Mouse (Mus musculus) left cerebral cortex, postnatal 14 days (tissue): Measurements from ENCODE around the gene Doxl2. TPM values are rescaled to one million over a fixed set of nuclear protein-coding genes. Genes with fewer than 3 reads are reported as not detected.
"Not testable (repeated sequence)": the region's sequence is repeated elsewhere in the genome, so short reads cannot be mapped to it uniquely, and the experiment has no call there.

Source experiments
- DNase-seq, 2 experiments: peaks; one replicate each; pipeline ENCODE4 v3.0.0; 2021 to 2022; ENCODE audit warnings: low spot score in 2 of 2, mixed read lengths in 1 of 2
- intact Hi-C: fragments of 180-260 bp; cut with DNase I; formaldehyde crosslinking; loops from one replicate; pipeline ENCODE4 v1.15.1; 2025
- long read RNA-seq, 2 experiments: library from polyadenylated mRNA; stranded (forward); transcript quantifications; one replicate each; pipeline ENCODE4 v2.0.0; 2021
- total RNA-seq, 2 experiments: library from RNA; stranded (reverse); gene quantifications; 2 replicates each; pipeline ENCODE4 v1.2.3; 2021

Gene Doxl2
- total RNA-seq = not detected
- long read RNA-seq, experiment 1 = 0 reads
- long read RNA-seq, experiment 2 = 0 reads

DNA sequence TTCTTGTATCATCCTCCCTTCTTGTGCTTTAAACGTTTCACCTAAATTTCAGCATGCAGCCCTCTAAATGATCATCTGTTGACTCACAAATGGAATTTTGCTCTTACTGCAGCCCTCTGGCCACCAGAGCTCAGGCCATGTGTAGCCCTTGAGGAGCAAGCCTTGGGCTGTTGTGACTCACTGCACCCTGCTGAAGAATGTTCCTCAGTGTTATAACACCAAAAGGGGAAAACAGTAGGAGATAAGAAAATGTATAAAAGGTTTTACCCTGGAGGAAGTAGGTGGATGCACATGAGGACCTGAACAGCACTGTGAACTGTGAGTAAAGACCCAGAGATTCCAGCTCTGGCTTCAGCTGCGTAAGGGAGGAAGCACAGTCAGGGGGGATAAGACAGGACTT lies at the start of gene Doxl2:
TSS of gene Doxl2 (plus strand) at position 301 of the 400 bp plus-strand sequence.
- intact Hi-C loops = no loop called here
- no peak for DNase-seq

DNA sequence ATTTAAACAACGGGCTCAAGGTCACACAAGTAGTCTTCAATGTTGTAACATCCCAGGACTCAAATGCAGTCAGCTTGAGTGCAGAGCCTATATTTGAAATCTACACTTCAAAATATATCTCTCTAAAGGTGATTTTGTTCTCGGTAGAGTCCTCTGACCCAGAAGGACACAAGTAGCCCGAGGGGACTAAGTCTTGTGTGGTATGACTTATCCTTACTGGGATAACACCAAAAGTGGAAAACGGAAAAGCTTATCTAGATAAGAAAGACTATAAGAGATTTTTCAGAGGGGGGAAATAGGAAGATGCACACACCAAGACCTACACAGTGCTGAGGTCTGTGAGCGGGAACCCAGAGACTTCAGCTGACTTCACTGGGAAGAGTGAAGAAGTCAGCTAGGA lies 45.2 kb upstream of the Doxl2 start, which contains the start of gene 1600015I10Rik:
TSS of gene 1600015I10Rik (plus strand) at position 301 of the 400 bp plus-strand sequence.
- no peak for DNase-seq
- intact Hi-C loops = no loop called here

DNA sequence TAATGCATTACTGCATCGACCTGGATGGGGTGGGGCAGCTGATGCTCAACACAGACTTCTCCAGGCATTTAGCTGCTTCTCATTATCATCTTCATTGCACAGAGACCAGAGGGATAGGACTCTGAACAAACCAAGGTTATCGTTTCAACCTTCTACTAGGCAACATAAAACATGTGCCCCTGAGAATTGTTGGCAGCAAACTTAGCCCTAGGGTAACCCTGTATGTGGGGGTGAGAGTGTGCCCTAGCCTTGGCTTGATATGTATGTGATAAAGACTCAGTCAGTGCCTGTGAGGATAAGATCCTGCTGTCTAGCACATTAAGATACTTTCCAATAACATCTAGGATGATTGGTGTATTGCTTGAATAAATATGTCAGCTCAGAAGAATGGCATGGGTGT lies 25.2 kb upstream of the Doxl2 start:
- DNase-seq = no peak
- intact Hi-C loops = no loop called here

DNA sequence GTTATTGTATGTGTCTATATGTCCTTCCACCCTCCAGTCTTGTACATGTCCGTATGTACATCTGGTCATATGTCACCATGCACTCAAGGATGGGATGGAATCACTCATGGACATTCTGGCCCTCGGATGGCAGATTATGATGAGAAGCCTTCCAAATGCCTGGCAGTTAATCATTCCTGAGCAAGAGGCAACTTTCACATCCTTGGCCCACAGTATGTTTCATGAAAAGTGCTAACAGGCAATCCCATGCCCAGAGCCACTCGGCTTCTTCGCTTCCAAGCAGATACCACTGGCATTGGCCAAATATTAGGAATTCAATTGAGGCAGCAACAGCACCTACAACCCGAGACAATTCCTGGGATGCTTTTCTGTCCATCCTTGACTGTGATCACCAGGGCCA lies 24.1 kb upstream of the Doxl2 start:
- intact Hi-C loops = no loop called here
- no peak for DNase-seq

DNA sequence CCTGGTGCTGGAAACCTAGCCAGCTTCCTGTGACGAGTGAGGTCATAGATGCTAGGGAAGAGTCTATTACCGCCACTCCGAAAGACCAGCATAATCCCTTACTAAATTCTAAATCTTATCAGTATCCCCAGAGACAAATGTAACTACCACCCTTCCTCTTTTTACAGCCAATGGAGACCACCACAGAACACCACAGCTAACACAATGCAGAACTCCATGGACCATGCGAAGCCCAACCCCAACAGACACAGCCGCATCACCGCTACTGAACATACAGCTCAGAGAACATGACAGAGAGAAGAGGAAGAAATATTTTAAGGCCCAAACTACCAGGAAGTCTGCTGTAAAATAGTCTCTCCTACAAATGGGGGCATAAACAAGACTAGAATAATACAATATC lies 23.1 kb upstream of the Doxl2 start:
- intact Hi-C loops = no loop called here

DNA sequence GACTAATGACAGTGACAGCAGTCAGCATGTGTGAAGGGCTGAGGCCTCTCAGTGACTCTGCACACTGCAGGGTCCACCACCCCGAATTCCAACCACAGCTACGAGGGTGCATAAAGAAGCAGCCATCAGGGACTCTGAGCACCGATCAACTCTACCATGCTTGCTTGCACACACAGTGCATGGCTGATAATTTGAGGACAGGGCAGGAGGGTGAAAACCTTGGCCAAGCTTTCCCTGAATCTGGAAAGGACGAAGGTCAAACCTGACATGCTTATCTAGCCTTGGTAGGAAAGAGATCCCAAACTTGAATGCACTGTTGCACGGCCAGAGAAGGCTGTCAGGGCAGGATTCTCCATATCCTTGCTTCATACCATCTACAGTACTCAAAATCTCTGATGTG lies 21.5 kb upstream of the Doxl2 start:
- no peak for DNase-seq
- intact Hi-C loops = no loop called here

More for the DNA sequence above, 23.1 kb upstream of the Doxl2 start:
- DNase-seq = no peak

DNA sequence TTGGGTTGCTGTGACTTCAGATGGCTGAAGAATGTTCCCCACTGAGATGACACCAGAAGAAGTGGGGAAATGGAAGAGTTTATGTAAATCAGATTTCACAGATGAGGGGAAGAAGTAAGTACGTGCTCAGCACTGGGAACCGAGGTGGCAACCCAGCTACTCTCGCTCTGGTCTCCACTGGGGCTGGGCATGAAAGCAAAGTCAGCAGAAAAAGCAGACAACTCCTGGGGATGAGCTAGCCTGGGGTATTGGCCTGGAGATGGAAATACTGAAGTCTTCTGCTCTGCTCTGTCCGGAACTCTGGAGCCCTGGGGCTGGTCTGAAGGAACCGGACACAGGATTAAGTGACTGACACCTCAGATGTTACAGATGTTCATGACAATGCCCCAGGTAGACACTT lies 20.6 kb upstream of the Doxl2 start:
- intact Hi-C loops = no loop called here
- DNase-seq = no peak

DNA sequence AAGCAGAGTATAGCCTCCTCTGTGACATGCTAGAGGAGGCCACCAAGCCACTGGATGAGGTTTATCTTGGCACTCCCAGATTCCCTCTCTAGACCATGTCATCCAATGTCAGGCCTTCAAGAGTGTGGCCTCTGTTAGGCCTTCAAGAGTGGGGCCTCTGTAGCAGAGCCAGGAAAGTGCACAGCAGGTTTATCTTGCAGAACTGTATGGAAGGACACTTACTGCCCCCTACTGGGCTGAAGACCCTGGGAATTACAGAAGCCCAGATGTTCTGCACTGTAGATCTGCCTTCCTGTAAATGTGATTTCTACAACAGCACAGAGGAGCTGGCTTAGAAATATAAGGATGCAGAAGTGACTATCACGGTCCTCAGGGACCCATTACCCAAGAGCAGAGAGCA lies 19.8 kb upstream of the Doxl2 start:
- intact Hi-C loops = loop anchor here (5.0 kb wide), 3 partner anchors 93 to 308 kb away; partner anchors contain the start of gene Gimap8

DNA sequence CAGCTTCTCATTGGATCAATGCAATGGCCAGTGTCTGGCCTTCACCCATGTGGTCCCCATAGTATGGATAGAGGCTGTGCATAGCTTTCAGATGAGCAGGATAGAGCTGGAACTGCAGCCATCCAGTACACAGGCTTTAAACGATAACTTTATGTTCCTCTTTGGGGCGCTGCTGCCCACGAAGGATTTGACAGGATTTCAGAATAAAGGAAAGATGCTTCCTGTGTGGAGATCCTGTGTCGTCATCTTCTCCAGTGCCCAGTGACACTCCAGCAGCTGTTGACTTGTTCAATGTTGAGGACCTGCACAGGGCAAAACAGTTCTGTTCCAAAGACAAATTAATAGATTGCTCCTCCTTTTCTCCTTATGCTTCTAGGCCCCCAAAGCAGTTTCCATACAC lies 18.0 kb upstream of the Doxl2 start:
- DNase-seq = no peak
- intact Hi-C loops = loop anchor here (5.0 kb wide), 3 partner anchors 94 to 309 kb away; partner anchors contain the start of gene Gimap8

More for the DNA sequence above, 19.8 kb upstream of the Doxl2 start:
- DNase-seq = peak; percentile 60 to 67

DNA sequence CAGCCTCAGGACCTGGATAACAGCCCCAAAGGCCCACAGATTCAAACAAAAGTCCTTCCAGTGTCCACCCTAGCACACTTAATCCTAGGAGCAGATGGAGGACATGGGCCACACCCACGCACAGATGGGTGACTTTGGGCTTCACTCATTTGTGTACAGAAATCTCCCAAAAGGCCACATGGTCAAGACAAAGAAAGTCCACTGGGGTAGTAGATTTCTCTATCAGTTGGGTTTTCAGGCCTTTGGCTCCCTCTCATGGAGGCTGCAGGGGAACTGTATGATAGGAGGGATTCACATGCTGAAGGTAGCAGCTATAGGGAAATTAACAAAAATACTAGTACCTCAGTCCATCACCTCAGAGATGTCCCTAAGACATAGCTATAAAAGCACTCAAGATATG lies 16.7 kb upstream of the Doxl2 start:
- peak; percentile 18 to 42 for DNase-seq
- intact Hi-C loops = loop anchor here (5.0 kb wide), 3 partner anchors 96 to 311 kb away; partner anchors contain the start of gene Gimap8

DNA sequence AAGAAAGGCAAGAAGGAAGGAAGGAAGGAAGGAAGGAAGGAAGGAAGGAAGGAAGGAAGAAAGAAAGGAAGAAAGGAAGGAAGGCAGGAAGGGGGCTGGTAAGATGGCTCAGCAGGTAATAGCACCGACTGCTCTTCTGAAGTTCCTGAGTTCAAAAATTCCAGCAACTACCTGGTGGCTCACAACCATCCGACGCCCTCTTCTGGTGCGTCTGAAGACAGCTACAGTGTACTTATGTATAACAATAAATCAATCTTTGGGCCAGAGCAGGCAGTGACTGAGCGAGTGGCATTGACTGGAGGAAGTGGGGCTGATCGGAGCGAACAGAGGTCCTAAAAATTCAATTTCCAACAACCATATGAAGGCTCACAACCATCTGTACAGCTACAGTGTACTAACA lies 15.6 kb upstream of the Doxl2 start:
- not testable (repeated sequence) for DNase-seq
- intact Hi-C loops = loop anchor here (5.0 kb wide), 3 partner anchors 97 to 312 kb away; partner anchors contain the start of gene Gimap8

DNA sequence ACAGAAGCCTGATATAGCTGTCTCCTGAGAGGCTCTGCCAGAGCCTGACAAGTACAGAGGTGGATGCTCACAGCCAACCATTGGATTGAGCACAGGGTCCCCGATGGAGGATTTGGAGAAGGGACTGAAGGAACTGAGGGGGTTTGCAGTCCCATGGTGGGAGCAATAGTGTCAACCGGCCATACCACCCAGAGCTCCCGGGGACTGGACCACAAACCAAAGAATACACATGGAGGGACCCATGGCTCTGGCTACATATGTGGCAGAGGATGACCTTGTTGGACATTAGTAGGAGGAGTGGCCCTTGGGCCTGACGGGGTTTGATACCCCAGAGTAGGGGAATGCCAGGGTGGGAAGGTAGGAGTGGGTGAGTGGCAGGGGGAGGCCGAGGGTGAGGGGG lies 8.1 kb upstream of the Doxl2 start:
- not testable (repeated sequence) for DNase-seq
- intact Hi-C loops = loop anchor here (5.0 kb wide), 1 partner anchor 154 kb away; no protein-coding TSS in a partner anchor

DNA sequence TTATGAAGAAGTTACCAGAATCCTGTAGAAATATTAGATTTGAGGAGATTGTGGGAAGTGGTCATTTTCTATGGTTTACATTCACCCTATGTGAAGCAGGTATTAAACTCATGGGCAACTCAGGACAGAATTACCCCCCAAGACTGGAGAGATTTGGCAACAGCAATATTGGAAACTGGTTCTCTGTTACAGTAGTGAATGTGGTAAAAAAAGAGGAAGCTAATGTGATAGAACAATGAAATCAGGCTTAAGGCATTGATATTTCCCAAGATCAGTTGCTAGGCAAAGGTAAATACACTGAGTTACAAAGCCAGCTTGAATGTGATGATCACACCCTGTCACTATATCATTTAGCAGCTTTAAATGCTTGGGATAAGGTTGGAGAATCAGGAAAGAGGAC lies 6.9 kb upstream of the Doxl2 start:
- intact Hi-C loops = loop anchor here (5.0 kb wide), 1 partner anchor 156 kb away; no protein-coding TSS in a partner anchor
- DNase-seq = no peak

DNA sequence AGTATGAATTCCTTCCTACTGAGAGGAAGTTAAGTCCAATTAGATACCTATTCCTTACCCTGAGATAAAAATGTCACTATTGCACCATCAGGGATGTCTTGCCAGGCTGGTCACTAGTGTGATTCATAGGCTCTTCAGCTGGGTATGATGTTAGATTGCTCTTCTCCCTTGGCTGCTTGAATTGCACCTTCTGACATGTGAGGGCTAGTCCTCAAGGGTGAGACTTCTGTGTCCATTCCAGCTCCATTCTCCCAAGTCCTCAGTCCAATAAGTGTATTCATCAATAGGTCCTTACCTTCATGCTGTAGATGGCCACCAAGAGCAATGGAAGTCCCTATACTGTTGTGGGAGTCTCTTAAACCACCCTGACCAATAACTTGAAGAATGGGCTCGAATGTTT lies 4.9 kb downstream of the Doxl2 start:
- DNase-seq = no peak
- intact Hi-C loops = no loop called here

DNA sequence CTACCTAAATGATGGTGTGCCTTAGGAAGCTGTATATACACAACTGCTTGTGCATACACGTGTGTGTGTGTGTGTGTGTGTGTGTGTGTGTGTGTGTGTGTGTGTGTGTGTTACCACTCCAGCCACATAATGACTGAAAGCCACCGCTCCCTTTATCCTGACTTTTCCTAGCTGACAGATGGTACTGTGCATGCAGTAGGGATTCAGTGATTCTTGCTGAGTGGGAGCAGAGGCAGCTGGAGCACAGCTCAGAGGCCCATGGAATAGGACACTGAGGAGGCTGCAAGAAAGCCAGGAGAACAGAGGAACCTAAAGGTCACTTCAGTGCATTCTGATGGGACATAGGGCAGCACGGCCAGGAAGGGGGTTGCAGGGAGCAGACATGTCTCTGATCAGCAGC lies 7.5 kb downstream of the Doxl2 start:
- intact Hi-C loops = no loop called here
- peak; percentile 8 to 26 for DNase-seq

DNA sequence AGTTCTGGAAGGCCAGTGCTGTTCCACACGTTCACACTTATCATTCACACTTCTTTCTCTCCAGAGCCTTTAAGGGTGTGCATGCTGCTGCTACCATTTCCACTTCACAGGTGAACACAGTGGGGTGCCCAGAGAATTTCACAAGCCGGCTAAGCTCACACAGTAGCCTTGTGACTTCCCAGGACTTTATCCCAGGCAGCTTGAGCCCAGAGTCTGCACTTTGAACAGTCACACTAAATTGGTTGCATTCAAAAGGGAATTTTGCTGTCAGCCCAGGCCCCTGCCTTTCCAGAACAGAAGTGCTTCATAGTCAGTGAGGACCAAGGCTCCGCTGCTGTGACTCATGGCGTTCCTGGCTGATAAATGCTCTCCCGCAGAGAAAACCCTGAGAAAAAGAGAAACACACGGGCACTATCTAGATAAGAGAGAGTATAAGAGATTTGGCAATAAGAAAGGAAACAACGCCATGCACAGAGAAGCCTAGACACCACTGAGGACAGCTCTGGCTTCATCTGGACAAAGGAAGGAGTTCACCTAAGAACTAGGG lies 11.8 kb downstream of the Doxl2 start, which contains the start of gene Svs1:
TSS of gene Svs1 (plus strand) at position 418 of the 547 bp plus-strand sequence.
- DNase-seq = no peak
- intact Hi-C loops = no loop called here

DNA sequence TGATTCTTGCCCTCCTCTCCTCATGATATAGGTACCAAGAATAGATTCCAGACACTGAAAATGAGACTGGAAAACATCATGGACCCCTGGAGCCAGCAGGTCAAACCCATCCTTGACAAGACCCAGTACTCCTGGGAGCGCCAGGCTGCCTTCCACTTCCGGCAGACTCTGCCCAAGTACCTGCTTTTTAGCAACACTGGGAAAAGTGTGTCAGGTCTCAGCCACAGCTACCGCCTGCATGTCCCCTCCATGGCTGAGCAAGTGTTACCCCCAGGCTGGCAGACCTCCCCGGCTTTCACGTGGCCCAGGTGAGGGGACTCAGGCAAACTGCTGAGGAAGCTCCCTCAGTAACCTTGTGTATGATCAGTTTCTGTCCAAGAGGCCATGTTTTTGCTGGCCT lies 15.2 kb downstream of the Doxl2 start:
- intact Hi-C loops = no loop called here
- no peak for DNase-seq

DNA sequence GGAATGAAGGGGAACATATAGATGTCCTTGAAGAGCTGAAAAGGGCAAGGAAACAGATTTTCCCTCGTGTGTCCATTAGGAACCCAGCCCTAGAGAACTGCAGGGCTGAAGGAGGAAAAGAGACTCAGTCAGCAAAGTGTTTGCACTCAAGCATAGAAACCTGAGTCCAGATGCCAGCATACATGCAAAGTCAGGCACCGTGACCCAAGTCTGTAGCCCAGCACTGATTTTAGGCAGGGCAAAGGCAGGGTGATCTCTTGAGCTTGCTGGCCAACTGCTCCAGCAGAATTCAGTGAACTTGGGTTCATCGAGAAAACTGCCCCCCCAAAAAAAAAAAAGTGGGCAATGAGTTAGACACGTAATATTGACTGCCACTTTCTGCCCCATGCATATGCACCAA lies 17.2 kb downstream of the Doxl2 start:
- no peak for DNase-seq
- intact Hi-C loops = no loop called here

DNA sequence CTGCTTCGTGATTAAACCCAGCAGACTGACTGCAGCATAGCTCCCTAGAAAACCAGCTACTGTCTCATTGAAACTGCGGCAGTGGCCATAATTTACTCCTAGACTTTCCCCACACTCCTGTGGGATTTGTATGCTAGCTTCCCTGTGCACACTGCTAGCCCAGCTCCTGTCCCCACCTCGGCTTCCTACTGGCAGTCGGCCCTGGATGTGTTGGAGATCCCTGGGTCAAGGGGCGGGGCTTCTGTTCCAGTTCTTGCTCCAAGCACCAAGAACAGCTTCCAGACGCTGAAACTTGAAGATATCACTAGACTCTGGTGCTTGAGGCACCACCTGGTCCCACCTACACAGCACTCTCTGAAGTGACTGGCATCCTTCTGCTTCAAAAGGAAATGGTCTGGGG lies 23.4 kb downstream of the Doxl2 start:
- DNase-seq = no peak
- intact Hi-C loops = no loop called here

DNA sequence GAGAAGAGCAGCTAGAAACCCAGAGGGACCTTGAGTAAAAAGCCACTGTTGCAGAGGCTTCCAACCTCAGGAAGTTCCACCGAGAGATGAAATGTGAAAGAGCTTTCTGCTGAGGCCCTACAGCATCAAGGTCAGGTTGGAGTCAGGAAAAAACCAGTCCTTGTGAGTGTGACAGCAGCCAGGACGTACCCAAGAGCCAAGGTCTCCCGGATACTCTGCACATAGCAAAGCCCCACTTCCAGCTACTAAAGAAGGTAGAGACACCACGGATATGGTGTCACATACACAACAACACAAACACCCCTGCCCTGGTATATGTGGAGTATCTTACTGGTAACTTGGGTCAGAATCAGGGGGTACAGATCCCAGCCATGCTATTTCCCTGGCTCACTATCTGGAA lies 24.0 kb downstream of the Doxl2 start:
- DNase-seq = no peak
- intact Hi-C loops = no loop called here

DNA sequence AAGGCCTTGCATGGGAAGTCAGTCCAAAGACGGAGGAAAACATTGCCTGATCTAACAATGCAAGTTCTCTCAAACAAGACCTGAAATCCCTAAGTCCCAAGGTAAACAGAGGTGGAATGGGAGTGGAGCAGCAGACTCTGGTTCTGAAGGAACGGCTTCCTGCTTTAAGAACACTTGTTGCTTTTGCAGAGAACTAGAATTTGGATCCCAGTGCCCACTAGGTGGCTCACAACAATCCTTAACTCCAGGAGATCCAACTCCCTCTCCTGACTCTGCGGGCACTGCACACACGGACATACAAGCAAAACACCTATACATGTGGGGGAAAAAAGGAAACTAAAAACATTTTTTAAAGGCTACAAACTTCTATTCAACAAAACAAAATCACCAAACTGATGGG lies 28.6 kb downstream of the Doxl2 start:
- intact Hi-C loops = no loop called here
- DNase-seq = peak in 1 of 2 experiments; percentile 18
